Mouse (Mus musculus) stomach, embryonic 14.5 days (tissue): ENCODE data around the gene Map2k2. TPM values are rescaled to one million over a fixed set of nuclear protein-coding genes. Genes with fewer than 3 reads are reported as not detected.

Experiments used
- microRNA-seq: library from miRNA; unstranded; fragments of <30 nt; microRNA quantifications from one replicate; pipeline ENCODE4, GENCODE M21; 2016
- polyA plus RNA-seq: library from polyadenylated mRNA; unstranded; fragments of >200 nt; fragmentation: Nextera tagmentation; extraction: Ambion mirVana; gene quantifications from 2 replicates; pipeline ENCODE4 v1.2.1, GENCODE M21; 2014

Gene Map2k2
- polyA plus RNA-seq, 1 experiment from 2014 or later: 164 TPM

Small RNAs within 50 kb of the gene (microRNA-seq; reads per million reads assigned to microRNA genes)
- not detected for gene Mir5615-1
- not detected for gene Mir5615-2

Other genes with a start within 250 kb of the Map2k2 start
- gene Tmprss9, start 234.1 kb upstream of the Map2k2 start, polyA plus RNA-seq: 0.07 TPM in 1 of 2 replicates, not detected in the other
- gene Timm13, start 204.9 kb upstream of the Map2k2 start, polyA plus RNA-seq: 340 and 345 TPM in 2 replicates
- 12.1 and 14.6 TPM in 2 replicates for gene Lmnb2, start 187.7 kb upstream of the Map2k2 start, polyA plus RNA-seq
- 16.1 and 20.7 TPM in 2 replicates for gene Gadd45b, start 175.8 kb upstream of the Map2k2 start, polyA plus RNA-seq
- gene Gng7, start 91.0 kb upstream of the Map2k2 start, polyA plus RNA-seq: 4.7 and 5.9 TPM in 2 replicates
- gene Diras1, start 80.3 kb upstream of the Map2k2 start, polyA plus RNA-seq: 0.20 and 0.41 TPM in 2 replicates
- 10.3 and 11.9 TPM in 2 replicates for gene Slc39a3, start 68.5 kb upstream of the Map2k2 start, polyA plus RNA-seq
- 162 and 164 TPM in 2 replicates for gene Sgta, start 45.7 kb upstream of the Map2k2 start, polyA plus RNA-seq
- 38.2 and 39.9 TPM in 2 replicates for gene Thop1, start 35.9 kb upstream of the Map2k2 start, polyA plus RNA-seq
- 0.22 and 0.56 TPM in 2 replicates for gene Creb3l3, start 7.0 kb upstream of the Map2k2 start, polyA plus RNA-seq
- 25.5 and 27.4 TPM in 2 replicates for gene Zbtb7a, start 29.3 kb downstream of the Map2k2 start, polyA plus RNA-seq
- 32.7 and 40.9 TPM in 2 replicates for gene Pias4, start 62.0 kb downstream of the Map2k2 start, polyA plus RNA-seq
- 416 and 434 TPM in 2 replicates for gene Eef2, start 70.7 kb downstream of the Map2k2 start, polyA plus RNA-seq
- gene Dapk3, start 77.1 kb downstream of the Map2k2 start, polyA plus RNA-seq: 48.9 and 58.7 TPM in 2 replicates
- gene 4930442H23Rik, start 77.9 kb downstream of the Map2k2 start, polyA plus RNA-seq: not detected in 2 replicates
- 0.14 and 0.35 TPM in 2 replicates for gene Nmrk2, start 96.1 kb downstream of the Map2k2 start, polyA plus RNA-seq
- gene Atcay, start 124.9 kb downstream of the Map2k2 start, polyA plus RNA-seq: 1.9 and 2.2 TPM in 2 replicates
- 9.2 and 10.8 TPM in 2 replicates for gene Zfr2, start 127.2 kb downstream of the Map2k2 start, polyA plus RNA-seq
- 3.4 and 3.9 TPM in 2 replicates for gene Matk, start 147.0 kb downstream of the Map2k2 start, polyA plus RNA-seq
- 223 and 246 TPM in 2 replicates for gene Mrpl54, start 161.0 kb downstream of the Map2k2 start, polyA plus RNA-seq
- 47.0 and 51.1 TPM in 2 replicates for gene Apba3, start 161.0 kb downstream of the Map2k2 start, polyA plus RNA-seq
- 21.6 and 25.2 TPM in 2 replicates for gene Tjp3, start 185.7 kb downstream of the Map2k2 start, polyA plus RNA-seq
- gene Pip5k1c, start 187.0 kb downstream of the Map2k2 start, polyA plus RNA-seq: 50.1 and 51.4 TPM in 2 replicates
- 21.3 and 21.7 TPM in 2 replicates for gene Cactin, start 215.2 kb downstream of the Map2k2 start, polyA plus RNA-seq
- gene Tbxa2r, start 222.8 kb downstream of the Map2k2 start, polyA plus RNA-seq: 23.1 and 23.4 TPM in 2 replicates
- gene Gipc3, start 237.4 kb downstream of the Map2k2 start, polyA plus RNA-seq: 0.07 TPM in 1 of 2 replicates, not detected in the other
- gene Hmg20b, start 244.6 kb downstream of the Map2k2 start, polyA plus RNA-seq: 98.6 TPM in 2 replicates